Mouse (Mus musculus) embryonic facial prominence, embryonic 15.5 days (tissue): ENCODE data around the gene H2-DMb1. TPM values are rescaled to one million over a fixed set of nuclear protein-coding genes. Genes with fewer than 3 reads are reported as not detected.
A peak's percentile ranks its signal among the peaks of the same experiment; 100 is the strongest.

ENCODE experiments used
- ATAC-seq: fragments of 200-750 bp; cut with Nextera tagmentation; 2 replicates; pipeline ENCODE4 v1.8.0; 2017; ENCODE audit warnings: low read depth, moderate TSS enrichment; ENCODE audit not compliant: insufficient number of reproducible peaks, low FRiP score, low TSS enrichment
- H3K27ac ChIP-seq: fragments of 300-500 bp; sonication (generic); replicated peaks from 2 replicates; pipeline ENCODE4 v1.5.1; 2015; ENCODE audit warnings: mild to moderate bottlenecking, inconsistent platforms
- H3K27me3 ChIP-seq: fragments of 300-500 bp; sonication (generic); 2 replicates; pipeline ENCODE4 v1.6.1; 2015; ENCODE audit warnings: inconsistent platforms
- H3K36me3 ChIP-seq: fragments of 300-500 bp; sonication (generic); 2 replicates; pipeline ENCODE4 v1.6.1; 2015; ENCODE audit warnings: mild to moderate bottlenecking, inconsistent platforms
- H3K4me1 ChIP-seq: fragments of 300-500 bp; sonication (generic); 2 replicates; pipeline ENCODE4 v1.6.1; 2015; ENCODE audit warnings: inconsistent platforms
- H3K4me2 ChIP-seq: fragments of 300-500 bp; sonication (generic); replicated peaks from 2 replicates; pipeline ENCODE4 v1.6.1; 2015; ENCODE audit warnings: mild to moderate bottlenecking, inconsistent platforms
- H3K4me3 ChIP-seq: fragments of 300-500 bp; sonication (generic); replicated peaks from 2 replicates; pipeline ENCODE4 v1.5.1; 2015; ENCODE audit warnings: mild to moderate bottlenecking, inconsistent platforms
- H3K9ac ChIP-seq: fragments of 300-500 bp; sonication (generic); 2 replicates; pipeline ENCODE4 v1.6.1; 2015; ENCODE audit warnings: inconsistent platforms
- H3K9me3 ChIP-seq: fragments of 300-500 bp; sonication (generic); replicated peaks from 2 replicates; pipeline ENCODE4 v1.6.1; 2016; ENCODE audit warnings: inconsistent platforms
- WGBS: fragments of 180-500 bp; shearing (Covaris S2); methylation state at CpG from one replicate; pipeline ENCODE4 v1.1.7; 2015; 5-methylcytosine and 5-hydroxymethylcytosine counted together
- polyA plus RNA-seq: library from polyadenylated mRNA; unstranded; fragments of >200 nt; fragmentation: Nextera tagmentation; extraction: Ambion mirVana; gene quantifications from 2 replicates; pipeline ENCODE4 v1.2.1, GENCODE M21; 2015

The H2-DMb1 gene
- polyA plus RNA-seq, 1 experiment from 2014 or later = 3.8 TPM

DNA sequence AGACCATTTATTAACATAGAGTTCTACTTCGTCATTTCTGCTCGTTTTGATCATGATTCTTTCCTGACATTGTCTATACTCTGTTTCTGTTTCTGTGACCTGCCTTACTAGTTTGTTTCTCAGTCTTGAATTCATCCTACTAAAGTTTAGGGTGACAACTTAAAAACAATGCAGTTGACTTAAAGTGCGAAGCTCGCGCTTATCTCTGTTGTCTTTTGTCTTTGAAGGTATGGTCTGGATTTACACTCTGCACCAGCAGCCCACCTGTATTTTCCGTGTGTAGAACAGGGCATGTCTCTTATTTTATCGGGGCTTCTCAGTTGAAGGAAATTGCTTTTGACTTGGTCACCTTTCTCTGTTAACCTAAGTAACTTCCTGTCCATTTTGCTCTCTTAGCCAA, 29.8 kb upstream of the H2-DMb1 start:
- ATAC-seq = no peak
- Histone ChIP-seq H3K9ac (peak overlapping the region; percentile 91), H3K4me1 (peaks cover 33% of the 10 kb centered on the region), H3K36me3 (peaks cover 9% of the 10 kb centered on the region), H3K27me3 (no peaks in the 10 kb centered on the region), H3K4me3 (peak overlapping the region; percentile 75), H3K4me2 (peak overlapping the region; percentile 85), H3K27ac (peak overlapping the region; percentile 100), H3K9me3 (no peaks in the 10 kb centered on the region)
- under 1% methylated on average over 7 of the region's 7 CpGs for WGBS

DNA sequence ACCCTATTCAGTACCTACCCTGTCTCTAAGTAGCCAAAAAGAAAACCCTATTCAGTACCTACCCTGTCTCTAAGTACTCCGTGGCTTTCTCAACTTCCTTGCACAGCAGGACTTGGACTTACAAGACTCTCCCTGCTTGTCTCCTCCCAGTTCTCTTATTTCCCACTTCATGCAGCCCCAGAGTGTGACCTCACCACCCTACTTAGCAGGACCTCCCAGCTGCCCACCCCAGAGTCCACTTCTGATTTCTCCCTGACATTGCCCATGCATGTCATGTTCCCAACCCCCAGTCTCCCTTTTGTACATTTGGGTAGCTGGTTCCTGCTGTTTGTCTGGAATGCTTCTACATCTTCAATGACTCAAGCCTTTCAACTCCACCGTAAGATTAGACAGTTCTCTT, 29.4 kb upstream of the H2-DMb1 start:
- 2% methylated on average over 2 of the region's 2 CpGs for WGBS
- peak overlapping the region; percentile 100 for H3K27ac ChIP-seq
- no peaks in the 10 kb centered on the region for H3K9me3 ChIP-seq
- H3K4me3 ChIP-seq = peak overlapping the region; percentile 75
- peaks cover 5% of the 10 kb centered on the region; the same call in 1 of the 2 replicates for H3K36me3 ChIP-seq
- ATAC-seq = no peak
- H3K27me3 ChIP-seq = no peaks in the 10 kb centered on the region
- H3K4me1 ChIP-seq = peaks cover 37% of the 10 kb centered on the region
- H3K9ac ChIP-seq = peak overlapping the region; percentile 91
- H3K4me2 ChIP-seq = peak overlapping the region; percentile 85

DNA sequence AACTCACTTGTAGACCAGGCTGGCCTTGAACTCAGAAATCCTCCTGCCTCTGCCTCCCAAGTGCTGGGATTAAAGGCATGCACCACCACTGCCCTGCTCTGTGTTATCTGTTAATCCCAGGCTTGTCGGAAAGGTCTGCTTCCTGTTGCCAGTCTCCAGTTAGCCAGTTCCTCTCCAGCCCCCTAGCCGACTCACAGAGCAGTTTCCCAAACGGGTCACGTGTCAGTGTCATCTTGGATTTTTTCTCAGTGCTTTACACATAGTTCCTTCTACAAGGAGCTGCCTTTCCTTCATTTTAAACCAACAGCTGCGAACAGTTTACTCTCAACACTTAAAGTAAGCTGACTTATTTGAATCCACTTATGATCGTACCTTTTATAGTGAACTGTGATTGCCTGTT, 28.2 kb upstream of the H2-DMb1 start:
- Histone ChIP-seq H3K36me3 (no peaks in the 10 kb centered on the region), H3K9me3 (no peaks in the 10 kb centered on the region), H3K27me3 (no peaks in the 10 kb centered on the region), H3K4me3 (no peak overlapping the region), H3K9ac (no peak overlapping the region), H3K4me1 (peaks cover 47% of the 10 kb centered on the region), H3K27ac (no peak overlapping the region), H3K4me2 (0 out of 2 replicates have a peak overlapping the region, but pooled peaks have one; percentile 8)
- ATAC-seq = no peak
- 76% methylated on average over 6 of the region's 6 CpGs for WGBS

DNA sequence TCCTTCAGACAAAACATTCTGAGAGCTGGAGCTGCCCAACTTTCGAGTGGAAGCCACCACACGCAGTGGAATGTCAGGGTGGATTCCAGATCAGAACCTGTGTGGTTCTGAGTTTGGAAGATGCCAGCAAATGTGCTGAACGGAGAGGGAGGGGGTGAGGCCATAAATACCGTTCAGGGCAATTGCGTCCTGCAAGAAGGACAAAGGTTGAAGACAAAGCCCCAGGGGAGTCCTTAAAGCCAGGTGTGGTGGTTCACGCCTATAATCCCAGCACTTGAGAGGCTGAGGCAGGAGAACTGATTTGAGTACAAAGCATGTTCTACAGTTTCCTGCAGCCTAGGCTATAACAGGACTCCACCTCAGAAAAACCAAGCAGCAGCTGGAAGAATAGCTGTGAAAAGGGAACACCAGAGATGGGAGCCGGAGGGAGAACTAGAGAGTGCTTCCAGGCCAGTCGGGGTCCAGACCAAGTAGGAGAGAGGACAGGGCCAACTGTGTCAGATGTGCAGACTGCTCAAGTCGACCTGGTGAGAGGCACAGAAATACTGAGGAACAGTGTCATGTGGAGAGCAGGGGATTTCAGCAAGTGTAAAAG, 25.9 kb upstream of the H2-DMb1 start:
- no peaks in the 10 kb centered on the region for H3K36me3 ChIP-seq
- no peak for ATAC-seq
- WGBS = 55% methylated on average over 9 of the region's 9 CpGs
- H3K4me1 ChIP-seq = peaks cover 47% of the 10 kb centered on the region
- no peak overlapping the region for H3K9ac ChIP-seq
- H3K27me3 ChIP-seq = no peaks in the 10 kb centered on the region
- H3K4me3 ChIP-seq = no peak overlapping the region
- no peak overlapping the region for H3K27ac ChIP-seq
- H3K4me2 ChIP-seq = no peak overlapping the region
- H3K9me3 ChIP-seq = no peaks in the 10 kb centered on the region

DNA sequence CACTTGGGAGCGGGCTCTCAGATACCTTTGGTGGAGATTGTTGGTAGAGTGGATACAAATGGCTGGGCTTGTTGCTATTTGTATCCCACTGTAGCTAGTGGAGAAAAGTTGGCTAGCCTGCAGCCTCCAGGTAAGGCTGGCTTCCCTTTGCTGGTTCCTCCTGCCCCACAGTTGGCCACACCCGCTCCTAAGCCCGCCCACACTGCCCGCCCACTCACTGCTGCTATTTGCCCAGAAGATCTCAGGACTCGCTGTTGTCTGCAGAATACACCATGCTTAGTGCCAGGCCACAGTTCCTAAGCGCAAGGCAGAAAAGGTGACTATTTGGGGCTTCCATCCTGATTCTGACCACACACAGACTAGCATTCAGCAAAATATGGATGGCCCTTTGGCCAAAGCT, 25.4 kb upstream of the H2-DMb1 start:
- Histone ChIP-seq H3K9ac (no peak overlapping the region), H3K4me3 (no peak overlapping the region), H3K9me3 (no peaks in the 10 kb centered on the region), H3K4me1 (peaks cover 47% of the 10 kb centered on the region), H3K36me3 (no peaks in the 10 kb centered on the region), H3K27ac (no peak overlapping the region), H3K27me3 (no peaks in the 10 kb centered on the region), H3K4me2 (no peak overlapping the region)
- ATAC-seq = no peak
- WGBS = 25% methylated on average over 6 of the region's 6 CpGs

DNA sequence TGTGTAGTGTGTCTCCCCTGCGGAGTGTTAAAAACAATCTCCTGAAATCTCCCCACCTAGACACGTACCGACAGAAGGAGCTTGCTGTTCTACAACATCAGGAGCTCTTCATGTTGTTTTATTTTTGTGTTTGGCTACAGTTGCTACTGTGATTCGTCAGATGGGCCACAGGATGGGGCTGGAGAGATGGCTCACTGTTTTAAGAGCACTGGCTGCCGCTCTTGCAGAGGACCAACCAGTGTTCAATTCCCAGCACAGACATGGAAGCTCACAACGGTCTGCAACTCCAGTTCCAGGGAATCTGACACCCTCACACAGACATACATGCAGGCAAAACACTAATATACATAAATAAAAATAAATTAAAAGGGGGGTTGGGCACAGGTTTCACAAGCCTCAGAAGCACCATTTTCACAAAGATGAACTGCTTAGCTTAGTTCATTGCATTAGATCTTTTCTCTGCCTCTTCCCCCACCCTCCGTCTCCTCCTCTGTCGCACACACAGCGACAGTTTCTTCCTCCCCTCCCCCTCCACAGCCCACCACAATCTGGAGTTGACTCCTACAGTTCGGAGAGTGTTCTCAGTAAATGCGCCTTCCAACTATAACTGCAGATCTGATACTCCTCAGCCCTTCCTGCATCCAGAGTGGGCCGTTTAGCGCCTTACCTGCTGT, 24.5 kb upstream of the H2-DMb1 start:
- no peaks in the 10 kb centered on the region for H3K27me3 ChIP-seq
- peaks cover 47% of the 10 kb centered on the region for H3K4me1 ChIP-seq
- H3K4me3 ChIP-seq = peak overlapping the region; percentile 13; the same call in 1 of the 2 replicates
- no peaks in the 10 kb centered on the region for H3K36me3 ChIP-seq
- H3K9me3 ChIP-seq = no peaks in the 10 kb centered on the region
- H3K27ac ChIP-seq = no peak overlapping the region
- 26% methylated on average over 13 of the region's 13 CpGs for WGBS
- H3K4me2 ChIP-seq = peak overlapping the region; percentile 32
- H3K9ac ChIP-seq = no peak overlapping the region; the same call in 1 of the 2 replicates
- ATAC-seq = no peak

DNA sequence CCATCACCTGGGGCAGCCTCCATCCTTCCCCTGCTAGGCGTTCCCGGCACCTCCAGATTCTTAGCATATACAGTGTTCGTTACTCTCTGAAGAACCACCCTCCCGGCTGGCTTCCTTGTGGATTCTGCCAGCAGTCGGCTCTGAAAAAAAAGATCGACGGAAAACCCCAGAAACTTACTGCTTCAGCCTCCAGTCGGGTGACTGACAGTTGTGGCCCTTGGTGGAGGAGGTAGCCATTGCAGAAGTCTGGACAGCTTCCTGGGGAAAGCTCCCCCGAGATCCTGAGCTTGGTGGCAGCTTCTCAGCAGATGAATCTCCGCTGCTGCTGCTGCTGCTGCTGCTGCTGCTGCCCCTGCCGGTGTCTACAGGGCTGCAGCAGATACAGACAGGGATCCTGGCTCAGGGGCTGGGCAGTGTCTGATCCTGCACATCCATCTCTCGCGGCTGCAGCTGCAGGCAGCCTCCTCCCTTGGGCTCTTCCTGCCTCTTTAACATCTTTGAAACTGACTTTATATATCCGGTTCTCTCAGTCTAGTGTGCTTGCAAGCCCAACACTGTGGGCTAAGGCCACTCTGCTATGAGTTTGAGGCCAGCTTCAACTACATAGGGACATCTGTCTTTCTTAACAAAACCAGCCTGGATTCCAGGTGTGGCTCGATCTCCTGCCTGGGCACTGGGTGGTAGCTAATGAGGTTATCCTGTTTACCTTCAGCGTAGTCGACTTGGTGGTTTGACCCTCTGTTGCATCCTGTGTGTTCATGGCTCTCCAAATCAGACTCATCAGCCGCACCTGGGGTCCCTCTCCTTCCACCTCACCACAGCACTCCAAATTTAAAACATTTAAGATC, 23.7 kb upstream of the H2-DMb1 start:
- WGBS = 15% methylated on average over 18 of the region's 18 CpGs
- Histone ChIP-seq H3K27ac (no peak overlapping the region), H3K9ac (no peak overlapping the region; the same call in 1 of the 2 replicates), H3K27me3 (no peaks in the 10 kb centered on the region), H3K4me2 (peak overlapping the region; percentile 32), H3K36me3 (no peaks in the 10 kb centered on the region), H3K9me3 (no peaks in the 10 kb centered on the region), H3K4me1 (peaks cover 40% of the 10 kb centered on the region), H3K4me3 (peak overlapping the region; percentile 13; the same call in 1 of the 2 replicates)
- no peak for ATAC-seq

DNA sequence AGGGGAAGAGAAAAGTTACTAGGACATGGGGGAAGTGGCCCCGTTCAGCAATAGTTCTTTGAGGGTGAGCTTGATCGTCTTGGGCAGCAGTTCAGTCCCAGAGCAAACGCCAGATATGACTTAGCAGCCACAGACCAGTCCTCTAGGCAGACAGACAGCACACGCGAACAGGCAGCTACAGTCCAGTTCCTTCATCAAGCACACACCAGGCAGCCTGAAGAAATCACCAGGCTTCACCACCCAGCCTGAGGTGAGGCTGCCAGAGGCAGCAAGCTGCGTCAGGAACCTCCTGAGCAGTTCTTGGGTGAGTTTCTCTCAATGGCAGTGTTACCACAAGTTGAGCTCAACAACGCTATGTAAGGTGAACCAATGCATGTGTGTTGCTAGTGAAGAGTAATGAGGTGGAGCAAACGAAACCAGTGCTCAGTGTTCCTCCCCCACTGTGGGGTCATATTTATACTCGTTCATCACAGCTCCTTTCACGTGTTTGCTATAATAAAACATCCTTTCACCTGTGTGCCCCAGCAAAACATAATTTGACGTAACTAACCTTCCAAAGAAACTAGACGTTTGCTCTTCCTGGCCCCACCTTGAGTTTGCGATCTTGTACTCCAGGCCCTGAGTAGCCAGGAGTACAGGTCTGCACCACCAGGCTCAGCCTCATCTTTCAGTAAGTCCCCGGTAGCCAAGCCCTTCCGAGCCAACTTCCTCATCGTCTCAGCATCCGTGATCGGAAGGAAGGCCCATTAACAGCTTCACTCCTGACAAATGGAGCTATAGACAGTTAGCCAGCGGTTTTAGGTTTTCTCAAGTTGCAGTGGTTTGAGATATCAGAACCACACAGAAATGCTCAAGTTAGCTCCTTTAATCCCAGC, 22.6 kb upstream of the H2-DMb1 start:
- Histone ChIP-seq H3K4me1 (peaks cover 33% of the 10 kb centered on the region), H3K4me2 (no peak overlapping the region), H3K4me3 (no peak overlapping the region), H3K9ac (no peak overlapping the region), H3K27me3 (no peaks in the 10 kb centered on the region), H3K9me3 (no peaks in the 10 kb centered on the region), H3K36me3 (no peaks in the 10 kb centered on the region), H3K27ac (no peak overlapping the region)
- WGBS = 78% methylated on average over 19 of the region's 19 CpGs
- ATAC-seq = no peak

DNA sequence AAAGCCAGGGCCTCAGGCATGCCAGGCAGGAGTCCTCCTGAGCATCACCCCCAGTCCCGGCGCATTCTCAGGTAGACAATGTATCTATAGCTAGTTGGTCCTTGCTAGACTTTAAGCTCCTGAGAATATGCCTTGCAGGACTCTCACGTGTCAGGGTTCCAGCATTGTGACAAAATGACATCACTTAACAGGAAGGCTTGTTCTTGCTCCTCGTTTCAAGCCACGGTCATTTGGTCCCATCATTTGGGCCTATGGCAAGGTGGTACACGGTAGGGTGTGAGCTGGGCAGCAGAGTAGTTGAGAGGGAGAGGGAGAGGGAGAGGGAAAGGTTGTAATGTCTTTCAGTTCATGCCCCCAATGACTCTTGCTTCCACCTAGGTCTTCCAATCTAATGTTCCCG, 21.0 kb upstream of the H2-DMb1 start:
- no peak overlapping the region for H3K4me2 ChIP-seq
- 64% methylated on average over 7 of the region's 7 CpGs for WGBS
- peaks cover 34% of the 10 kb centered on the region for H3K4me1 ChIP-seq
- ATAC-seq = no peak
- H3K27ac ChIP-seq = no peak overlapping the region
- H3K9ac ChIP-seq = no peak overlapping the region
- no peak overlapping the region for H3K4me3 ChIP-seq
- H3K36me3 ChIP-seq = no peaks in the 10 kb centered on the region
- H3K27me3 ChIP-seq = peaks cover 7% of the 10 kb centered on the region; the same call in 1 of the 2 replicates
- H3K9me3 ChIP-seq = no peaks in the 10 kb centered on the region

DNA sequence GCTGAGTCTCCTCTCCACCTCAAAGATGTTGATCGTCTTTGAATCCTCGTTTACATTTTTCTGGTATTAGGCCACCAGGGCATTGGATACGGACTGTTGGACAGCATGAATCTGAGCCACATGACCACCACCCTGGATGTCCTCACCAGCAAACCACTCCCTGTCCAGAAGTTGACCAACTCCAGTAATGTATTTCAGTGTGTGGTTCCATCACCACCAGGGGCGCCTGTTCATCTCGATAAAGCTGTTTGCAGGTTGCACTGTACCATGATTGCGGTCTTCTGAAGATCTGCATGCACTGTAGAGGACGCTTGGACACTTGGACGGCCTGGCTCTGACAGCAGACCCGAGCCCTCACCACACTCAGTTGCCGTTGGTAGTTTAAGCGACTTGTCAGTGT, 19.6 kb upstream of the H2-DMb1 start:
- Histone ChIP-seq H3K27ac (no peak overlapping the region), H3K36me3 (no peaks in the 10 kb centered on the region), H3K4me2 (no peak overlapping the region), H3K9me3 (no peaks in the 10 kb centered on the region), H3K4me1 (peaks cover 20% of the 10 kb centered on the region), H3K4me3 (no peak overlapping the region), H3K9ac (no peak overlapping the region), H3K27me3 (peaks cover 16% of the 10 kb centered on the region)
- WGBS = 80% methylated on average over 11 of the region's 11 CpGs
- ATAC-seq = no peak
